Mouse (Mus musculus) adrenal gland, adult 2 months (tissue): Measurements from ENCODE around the gene Gjb3. TPM values are rescaled to one million over a fixed set of nuclear protein-coding genes. Genes with fewer than 3 reads are reported as not detected.

ENCODE experiments used
- DNase-seq: peaks from one replicate; pipeline ENCODE4 v3.0.0; 2021
- polyA plus RNA-seq: library from polyadenylated mRNA; depleted of rRNA; stranded (reverse); fragments of >200 nt; gene quantifications from 2 replicates; pipeline ENCODE4 v1.2.3, GENCODE M21; 2012
- total RNA-seq, 2 experiments: library from RNA; stranded (reverse); gene quantifications; 2 replicates each; pipeline ENCODE4 v1.2.3; 2021

The Gjb3 gene
- total and polyA plus RNA-seq, 3 experiments: 0.24 TPM; not detected in 2

DNA sequence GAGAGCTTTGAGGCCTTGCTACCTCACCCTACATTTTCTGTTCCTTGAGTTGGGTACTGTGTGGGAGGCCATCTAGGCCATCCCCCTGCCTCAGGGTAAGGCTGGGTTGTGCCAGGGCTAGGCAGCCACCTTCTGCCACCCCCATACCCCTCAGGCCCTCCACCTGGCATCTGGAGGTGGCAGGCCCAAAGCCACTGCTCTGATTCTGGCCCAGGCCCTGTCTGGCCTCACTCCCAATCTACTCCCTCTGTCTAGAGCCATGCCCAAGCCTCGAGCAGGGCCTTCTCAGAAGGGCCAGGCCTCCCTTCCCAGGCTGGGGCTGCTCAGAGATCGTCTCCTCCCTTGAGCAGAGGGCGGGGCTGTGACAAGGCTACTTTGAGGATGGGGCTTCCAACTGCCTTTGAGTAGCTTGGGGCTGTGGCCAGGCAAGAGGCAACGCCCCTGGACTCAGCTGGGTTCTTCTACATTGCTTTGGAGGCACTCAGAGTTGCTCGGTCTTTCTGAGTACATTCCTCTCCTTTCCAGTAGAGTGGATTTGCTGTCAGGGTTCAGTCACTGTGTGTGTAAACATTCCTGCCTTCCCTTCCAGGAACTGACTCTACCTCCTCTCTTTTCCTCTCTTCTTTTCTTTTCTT, 4.3 kb upstream of the Gjb3 start:
- no peak for DNase-seq

DNA sequence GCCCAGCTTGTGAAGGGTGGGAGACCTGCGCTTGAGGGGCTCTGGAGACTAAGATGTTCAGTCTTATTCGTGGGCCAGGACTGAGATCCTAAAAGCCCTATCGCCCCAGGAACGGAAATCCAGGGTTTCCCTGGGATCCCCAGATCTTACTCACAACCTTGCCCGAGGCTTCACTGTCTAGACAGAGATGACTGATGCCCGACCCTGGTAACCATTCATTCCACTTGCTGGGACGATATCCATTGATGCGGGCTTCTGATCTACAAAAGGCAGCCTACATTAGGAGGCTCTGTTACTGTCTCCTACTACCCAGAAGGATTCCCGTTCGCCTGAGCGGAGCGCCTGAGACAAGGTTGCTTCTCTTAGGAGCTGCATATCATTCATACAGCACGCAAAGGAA, 527 bp upstream of the Gjb3 start:
- DNase-seq: no peak

DNA sequence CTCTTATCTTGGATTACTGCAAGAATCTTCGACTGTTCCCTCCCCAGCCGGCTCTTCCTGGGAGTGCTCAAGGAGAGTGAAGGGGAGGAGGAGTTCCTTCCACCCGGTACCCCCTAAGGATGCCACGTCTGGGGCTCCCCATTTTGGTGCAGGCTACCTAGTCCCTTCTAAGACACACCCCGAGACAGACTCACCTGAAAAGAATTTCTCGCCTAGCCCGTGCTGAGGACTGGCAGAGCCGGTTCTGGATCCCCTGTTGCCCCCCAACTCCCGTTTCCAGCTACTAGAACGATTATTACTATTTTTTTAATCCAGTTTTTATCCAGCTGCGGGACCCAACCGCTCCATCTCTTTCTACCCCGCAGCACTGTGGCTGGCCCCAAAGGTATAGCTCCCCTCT, 893 bp downstream of the Gjb3 start:
- no peak for DNase-seq

DNA sequence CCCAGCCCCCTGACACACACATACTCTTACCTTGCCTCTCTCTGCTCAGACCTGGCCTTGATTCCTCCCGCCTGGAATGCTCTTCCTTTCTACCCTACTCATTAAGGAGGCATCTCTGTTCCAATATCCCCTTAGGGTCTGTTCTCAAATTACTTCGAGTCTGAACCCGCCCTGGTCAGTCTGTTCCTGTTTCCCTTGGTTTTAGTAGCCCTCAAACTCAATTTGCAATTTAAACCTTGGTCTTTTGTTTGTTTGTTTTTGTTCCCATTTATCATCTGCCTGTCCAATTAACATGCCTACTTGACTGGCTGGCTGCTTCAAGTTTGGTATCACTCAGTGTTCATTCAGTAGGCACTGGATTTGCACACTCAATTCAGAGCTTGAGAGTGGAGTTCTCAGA, 1.6 kb downstream of the Gjb3 start:
- DNase-seq: no peak

DNA sequence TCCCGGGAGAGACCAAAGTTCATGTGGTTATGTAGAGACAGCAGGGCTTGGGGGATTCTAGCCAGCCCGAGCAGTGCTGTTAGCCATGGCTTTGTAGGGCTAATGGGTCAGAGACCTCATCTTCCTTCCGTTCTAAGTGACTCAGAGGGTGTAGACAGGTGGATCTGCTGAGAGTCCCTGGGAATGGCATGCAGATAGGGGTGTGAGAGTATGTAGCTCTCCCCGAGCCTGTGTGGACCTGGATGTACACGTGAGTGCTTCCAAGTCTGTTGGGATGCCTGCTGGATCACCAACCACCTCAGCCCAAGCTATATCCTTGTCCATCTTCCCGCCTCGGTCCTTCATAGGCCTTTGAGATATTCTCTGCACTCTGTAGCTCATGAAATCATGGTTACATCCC, 2.3 kb downstream of the Gjb3 start:
- no peak for DNase-seq

DNA sequence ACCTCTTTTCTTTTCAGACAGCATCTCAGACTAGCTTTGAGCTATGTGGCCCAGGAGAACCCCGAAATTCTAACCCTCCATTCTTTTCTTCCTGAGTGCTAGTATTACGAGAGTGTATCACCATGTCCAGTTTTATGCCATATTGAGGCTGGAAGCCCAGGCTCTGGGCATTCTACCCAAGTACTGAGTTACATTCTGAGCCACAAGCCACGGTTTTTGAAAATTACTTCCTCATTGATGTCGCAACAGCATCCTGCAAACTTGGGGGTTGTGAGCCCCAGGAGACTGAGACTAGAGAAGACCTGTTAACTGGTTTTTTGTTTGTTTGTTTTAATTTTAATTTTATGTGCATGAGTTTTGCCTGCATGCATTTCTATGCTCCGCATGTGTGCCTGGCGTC, 2.9 kb downstream of the Gjb3 start:
- DNase-seq: no peak

DNA sequence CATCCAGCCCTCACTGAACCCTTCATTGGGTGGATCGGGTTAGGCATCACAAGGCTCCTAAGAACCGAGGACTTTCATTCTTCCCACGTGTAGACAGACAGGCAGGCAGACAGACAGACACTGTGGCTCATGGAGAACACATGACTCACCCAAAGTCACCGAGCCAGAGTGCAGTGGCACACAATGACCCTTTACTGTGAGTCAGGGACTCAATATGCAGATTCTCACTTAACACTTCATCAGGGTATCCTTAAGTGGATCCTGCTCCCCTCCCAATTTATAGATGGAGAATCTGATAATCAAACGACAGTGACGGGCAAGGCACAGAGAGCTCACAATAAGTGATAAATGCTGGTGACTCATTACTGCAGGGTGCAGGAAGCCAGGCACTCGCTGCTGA, 3.4 kb downstream of the Gjb3 start:
- peak; percentile 54 for DNase-seq

DNA sequence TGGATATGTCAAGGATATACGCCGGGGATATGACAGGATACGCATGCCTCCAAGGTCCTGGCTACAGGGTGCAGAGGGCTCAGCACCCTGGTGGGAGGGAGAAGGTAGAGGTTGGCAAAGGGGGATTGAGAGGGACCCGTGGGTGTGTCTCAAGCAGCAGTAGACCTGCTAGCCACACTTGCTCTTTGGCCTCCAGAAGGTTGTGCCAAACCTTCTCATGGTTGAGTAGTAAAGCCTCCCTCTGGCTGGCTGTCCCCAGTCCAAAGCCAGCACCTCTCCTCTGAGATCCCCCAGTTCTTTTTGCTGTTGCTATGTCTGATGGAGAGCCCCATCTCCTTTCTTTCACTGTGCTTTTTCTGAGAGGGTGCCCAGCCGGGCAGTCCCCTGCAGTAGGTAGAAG, 5.4 kb downstream of the Gjb3 start:
- DNase-seq: no peak

DNA sequence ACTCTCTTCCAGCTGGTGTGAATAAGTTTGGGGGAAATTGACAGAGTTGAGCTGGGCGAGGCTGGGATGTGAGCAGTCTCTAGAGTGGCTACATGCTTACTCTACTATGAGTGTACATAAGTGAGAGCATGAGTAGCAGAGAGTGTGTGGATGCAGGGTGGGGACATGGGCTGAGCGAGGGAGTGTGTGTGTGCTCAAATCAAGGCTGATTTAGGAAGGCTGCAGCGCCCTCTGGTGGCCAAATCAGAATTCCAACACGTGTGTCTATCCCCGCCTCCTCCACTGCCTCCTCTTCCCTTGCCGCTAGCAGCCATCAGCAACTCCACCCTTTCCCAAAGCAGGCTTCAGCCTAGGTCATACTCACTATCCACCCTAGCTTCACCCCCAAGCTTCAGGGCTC, 5.9 kb downstream of the Gjb3 start:
- DNase-seq: peak; percentile 68

DNA sequence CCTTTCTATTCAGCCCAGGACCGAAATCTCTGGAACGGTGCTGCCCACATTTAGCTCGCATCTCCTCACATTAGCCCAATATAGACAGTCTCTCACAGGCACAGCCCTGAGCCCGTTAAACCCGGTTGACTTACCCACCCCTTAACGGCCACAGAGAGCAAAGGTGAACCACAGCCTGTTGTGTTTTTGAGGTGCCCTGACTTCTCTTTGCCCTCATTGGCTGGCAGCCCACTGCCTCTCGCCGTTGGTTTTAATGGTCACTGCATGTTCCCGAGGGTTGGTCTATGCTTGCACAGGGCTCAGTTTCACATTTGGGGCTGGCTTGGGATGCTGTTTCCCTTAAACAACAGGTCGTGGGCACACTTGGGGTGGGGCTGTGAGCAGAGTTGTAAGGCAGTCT, 6.3 kb downstream of the Gjb3 start:
- DNase-seq: no peak

DNA sequence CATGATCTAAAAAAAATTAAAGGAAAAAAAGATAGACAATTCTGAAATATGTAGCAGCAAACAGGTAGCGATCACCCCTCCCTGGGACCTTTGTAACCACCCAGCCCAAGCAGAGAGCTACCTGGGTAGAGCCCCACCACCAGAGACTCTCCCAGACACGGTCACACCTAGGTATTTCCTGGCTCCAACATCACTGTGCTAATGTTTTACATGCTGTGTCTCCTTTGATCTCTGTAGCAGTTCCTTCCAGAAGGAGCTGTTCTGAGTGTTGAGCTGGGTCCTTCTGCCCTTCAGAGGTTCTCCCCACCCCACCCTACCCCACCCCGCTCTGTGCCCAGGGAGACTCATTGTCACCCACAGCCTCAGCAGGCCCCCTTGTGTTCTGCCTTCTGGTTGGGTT, 7.0 kb downstream of the Gjb3 start:
- no peak for DNase-seq

DNA sequence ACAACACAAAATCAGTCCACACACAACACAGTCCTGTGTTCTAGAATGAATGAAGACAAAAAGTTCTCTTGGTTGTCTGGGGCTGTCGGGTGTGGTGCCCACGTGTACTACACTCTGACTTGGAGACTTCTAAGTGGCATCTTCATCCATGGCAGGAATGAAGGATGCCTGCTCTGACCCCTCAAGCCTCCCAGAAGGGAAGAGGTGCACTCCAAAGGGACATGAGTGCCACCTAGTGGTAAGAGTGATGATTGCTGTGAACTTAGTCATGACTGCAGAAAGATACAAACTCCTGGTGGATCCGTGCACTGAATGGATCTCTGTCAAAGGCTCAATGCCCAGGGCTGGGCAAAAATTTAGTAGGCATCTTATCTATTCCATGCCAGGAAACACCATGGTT, 11.0 kb downstream of the Gjb3 start:
- DNase-seq: peak; percentile 67

DNA sequence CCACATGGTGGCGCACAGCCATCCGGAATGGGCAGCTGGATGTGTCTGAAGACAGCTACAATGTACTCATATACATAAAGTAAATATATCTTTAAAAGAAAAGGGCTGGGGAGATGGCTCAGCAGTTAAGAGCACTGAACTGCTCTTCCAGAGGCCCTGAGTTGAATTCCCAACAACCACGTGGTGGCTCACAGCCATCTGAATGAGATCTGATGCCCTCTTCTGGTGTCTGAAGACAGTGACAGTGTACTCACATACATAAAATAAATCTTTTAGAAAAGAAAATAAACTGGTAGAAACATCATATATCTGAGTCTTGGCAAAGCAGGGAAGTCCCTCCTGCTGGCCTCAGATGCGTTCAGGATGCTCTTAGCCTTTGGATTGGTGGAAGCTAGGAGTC, 13.5 kb downstream of the Gjb3 start:
- DNase-seq: no peak

DNA sequence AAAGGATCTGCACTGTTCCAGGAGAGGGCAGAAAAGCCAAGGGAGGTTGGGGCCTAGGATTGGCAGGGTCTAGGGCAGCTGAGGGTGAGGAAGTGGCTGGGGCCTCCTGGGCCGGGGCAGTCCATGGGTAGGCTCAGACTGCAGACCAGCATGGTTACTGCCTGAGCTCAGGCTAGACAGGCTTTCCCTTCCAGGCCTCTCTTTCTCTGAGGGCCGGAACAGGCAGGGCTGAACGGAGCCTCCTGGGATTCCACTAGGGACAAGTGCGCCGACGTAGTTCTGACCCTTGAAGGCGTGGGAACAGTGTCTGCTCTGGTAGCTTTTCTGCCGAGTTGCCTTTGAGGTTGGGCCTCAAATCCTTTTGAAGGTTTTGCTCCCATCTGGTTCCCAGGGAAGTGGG, 14.9 kb downstream of the Gjb3 start:
- no peak for DNase-seq

DNA sequence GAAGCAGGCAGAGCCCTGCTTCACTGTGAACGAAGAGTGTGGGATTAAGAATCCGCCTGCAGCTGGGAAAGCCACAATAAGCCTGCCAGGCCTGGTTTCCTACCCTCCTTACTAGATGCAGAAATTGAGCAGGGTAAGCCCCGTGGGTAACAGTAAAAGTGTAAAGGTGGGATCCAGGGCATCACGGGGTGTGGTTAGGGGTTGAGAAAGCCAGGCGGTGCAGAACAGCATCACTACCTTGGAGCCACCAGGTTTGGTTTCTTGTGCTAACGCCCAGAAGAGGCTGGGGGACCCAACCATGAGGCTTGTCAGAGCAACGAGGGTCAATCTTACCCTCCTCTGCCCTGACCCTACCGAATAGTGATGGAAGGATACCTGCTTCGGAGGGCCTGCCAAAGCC, 16.1 kb downstream of the Gjb3 start:
- DNase-seq: no peak

DNA sequence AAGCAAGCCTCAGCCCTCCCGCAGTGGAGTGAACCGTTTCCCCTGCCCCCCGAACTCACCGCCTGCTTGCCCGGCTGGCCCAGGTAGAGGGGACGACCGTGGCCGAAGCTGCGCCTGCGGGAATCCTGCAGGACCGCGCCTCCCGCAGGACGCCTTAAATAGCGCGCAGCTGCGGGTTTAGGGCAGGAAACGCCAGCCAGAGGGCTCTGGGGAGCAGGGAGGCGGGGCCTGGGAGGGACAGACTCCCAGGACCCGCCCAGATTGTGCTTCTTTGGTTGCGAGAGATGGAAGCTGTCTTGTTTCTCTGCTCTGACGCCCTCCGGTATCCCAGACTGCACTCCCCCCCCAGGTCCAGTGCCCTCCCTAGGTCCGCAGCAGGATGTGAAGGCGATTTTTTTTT, 16.8 kb downstream of the Gjb3 start, which contains the start of gene Gja4:
Gene Gja4 (minus strand): TSS at position 179 of the 400 bp plus-strand sequence.
- DNase-seq: peak; percentile 88

DNA sequence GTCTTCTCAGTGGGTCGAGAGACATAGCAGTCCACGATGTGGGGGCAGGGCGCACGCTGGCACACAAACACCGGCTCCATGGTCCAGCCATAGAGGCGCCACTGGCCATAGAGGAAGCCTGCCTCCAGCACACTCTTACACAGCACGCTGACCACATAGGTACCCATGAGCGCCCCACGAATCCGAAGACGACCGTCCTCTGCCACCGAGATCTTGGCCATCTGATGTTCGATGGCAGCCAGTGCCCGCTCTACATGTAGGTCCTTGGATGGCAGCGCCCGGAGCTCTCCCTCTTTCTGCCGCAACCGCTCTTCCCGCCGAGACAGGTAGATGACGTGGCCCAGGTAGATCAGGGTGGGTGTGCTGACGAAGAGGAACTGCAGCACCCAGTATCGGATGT, 18.3 kb downstream of the Gjb3 start:
- no peak for DNase-seq

DNA sequence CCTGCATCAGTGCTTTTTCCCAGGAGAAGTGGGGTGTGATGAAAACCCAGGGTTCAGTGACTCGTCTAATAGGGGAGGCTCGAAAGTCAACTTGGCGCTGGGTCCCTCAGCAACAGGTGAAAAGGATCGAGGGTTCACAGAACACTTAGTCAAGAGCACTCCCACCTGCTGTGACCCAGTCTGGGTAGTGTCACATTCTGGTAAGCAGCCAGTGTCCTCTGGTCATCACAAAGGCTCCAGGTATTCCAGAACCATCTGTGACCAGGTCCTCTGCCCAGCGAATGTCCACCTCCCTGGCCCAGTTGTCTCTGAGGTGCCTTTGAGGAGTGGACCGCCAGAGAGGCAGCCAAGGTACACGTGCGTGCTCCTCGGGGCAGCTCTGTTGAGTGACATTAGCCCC, 19.1 kb downstream of the Gjb3 start:
- no peak for DNase-seq

DNA sequence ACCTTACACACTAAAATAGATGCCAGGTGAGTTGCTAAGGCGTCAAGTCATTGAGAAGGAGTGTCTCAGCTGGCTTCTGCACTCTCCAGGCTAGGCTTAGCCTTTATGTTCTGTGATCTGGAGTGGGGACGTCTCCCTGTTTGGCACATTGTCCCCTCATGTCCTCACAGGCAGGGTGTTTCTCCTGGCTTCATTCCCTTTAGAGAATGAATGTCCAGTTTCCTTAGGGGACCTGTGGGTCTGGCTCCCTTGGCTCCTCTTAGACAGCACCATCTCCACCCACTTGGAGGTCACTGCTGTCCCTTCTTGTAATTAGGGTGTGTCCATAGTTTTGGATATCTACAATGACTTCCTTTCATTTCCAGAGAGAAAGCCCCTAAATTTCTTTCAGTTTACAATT, 23.7 kb downstream of the Gjb3 start:
- DNase-seq: no peak

DNA sequence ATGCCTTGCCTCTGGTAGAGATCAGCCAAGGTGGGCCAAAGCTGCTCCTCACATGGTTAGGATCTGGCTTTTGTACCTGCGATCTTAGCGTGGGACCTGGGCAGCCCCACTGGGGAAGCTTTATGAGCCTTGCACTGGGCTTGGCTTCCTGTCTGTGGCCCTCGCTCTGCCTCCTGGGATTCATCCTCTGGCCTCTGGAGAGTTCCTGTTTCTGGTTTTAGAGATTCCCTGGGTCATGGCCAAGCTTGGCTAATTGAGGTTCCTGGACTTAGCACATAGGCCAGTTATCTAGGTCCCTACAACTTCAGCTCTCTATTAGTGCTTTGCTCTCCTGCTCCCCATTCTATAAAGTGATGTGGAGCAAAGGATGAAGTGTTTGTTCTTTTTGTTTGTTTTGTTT, 26.8 kb downstream of the Gjb3 start:
- DNase-seq: no peak

DNA sequence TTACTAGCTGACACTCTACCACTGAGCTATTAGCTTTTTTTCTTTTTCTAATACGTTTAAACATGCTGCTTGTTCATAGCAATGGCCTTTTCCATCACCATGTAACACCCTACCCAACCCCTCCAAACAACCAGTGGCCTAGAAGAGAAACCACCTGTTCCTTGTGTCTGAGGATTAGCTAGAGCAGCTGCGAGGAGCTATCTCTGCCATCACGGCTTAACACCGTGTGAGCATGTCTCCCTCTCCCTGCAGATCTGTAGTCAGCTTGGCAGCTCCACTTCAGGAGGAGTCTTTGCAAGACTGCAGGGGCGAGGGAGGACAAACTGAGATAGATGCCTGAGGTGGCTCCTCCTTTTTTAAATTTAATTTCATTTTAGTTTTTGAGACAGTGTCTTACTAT, 30.1 kb downstream of the Gjb3 start:
- DNase-seq: no peak

DNA sequence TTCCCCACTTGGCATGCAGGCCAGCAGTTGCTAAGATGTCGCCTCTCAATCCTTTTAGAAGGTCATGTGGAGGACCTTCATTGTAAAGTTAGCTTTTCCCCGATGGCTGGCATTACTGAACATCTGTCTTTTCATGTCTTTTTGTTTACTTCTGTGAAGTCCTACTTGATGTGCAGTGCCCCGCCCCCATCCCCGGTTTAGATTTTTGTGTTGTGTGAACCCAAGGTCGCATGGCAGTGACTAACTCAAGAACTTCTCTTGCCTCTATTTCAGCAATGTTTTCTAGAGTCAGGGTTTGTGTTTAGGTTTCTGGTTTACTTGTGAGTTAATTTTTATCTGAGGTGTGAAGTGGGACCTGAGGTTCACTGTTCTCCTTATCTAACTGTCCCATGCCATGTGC, 38.0 kb downstream of the Gjb3 start:
- DNase-seq: peak; percentile 25

DNA sequence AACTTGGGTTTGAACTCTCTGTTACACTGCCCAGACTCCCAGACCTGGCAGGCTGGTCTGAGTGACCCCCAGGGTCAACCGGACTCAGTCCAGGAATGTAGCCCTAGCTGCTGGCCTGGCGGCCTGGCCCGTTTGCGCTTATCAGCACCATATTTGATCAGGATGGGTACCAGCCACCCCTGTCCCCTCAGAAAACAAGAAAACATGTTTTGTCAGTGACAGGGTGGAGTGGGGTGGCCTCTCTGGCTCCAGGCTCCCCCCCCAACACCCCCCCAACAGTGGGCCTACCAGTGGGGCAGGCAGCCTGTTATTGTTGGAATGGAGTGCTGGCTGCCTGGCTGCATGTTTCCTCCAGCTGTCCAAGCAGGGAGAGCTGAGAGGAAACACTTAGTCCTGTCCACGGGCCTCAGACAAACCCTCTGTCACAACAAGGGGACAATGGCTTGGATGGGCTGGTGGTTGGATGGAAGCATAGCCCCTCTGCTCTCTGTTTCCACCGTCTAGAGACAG, 41.5 kb downstream of the Gjb3 start:
- no peak for DNase-seq

DNA sequence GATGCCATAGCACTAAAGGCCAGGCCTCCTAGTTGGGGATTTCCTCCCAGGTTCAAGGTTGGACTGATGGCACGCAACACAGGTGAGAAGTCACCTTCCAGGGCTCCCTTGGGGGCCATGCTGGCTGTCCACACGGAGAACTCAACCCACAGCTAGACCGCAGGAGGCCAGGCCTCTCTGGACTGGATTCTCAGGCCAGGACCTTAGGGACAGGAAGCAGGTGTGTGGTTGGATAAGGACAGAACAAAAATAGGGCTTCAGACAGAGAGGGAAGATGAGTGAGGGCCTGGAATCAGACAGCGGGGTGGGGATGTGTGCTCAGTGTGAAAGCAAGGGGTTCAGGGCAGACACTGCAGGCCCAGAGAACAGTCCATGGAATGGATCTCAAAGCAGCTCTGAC, 43.7 kb downstream of the Gjb3 start:
- no peak for DNase-seq

DNA sequence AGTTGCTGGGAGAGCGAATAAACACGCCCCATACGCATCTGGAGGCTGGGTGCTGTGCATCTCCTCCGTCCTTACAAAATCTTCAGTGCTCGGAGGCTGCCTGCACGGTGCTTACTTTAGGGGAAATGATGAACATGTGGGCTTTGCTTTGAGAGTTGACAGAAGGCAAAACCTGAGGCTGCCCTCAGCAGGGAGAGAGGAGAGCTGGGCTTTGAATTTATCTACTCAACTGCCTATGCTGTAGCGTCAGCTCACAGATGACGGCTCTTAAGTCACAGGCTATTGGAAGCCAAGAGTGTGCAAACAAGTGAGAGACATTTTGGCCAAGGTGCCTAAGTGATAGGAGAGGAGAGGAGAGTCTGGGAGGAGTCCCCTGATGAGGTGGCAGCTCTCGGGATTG, 51.4 kb downstream of the Gjb3 start:
- no peak for DNase-seq
